ENCODE assay signal across 23 mouse cellular contexts in the genomic region with DNA sequence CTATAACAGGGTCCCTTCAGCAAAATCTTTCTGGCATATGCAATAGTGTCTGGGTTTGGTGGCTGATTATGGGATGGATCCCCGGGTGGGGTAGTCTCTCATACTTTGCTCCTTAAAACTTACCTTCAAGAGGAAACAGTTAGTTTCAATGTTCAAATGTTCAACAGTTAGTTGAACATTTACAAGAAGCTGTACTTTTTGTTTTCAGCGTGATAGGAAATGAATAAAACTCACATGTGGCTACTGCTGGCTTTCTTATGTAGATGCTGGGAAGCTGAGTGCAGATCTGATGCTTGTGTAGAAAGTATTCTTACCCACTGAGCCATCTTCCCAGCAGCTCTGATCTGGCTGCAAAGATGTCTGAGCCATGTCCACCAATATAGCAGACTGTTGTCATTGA. TPM values are rescaled to one million over a fixed set of nuclear protein-coding genes. Genes with fewer than 3 reads are reported as not detected.
"Had no signal": no experiment of that assay in that cellular context is flagged by ENCODE, and none has a peak within 500 bp of the region (broad histone marks: within the 10 kb centered on the region; RNA-seq: fewer than 3 reads in every experiment).

No protein-coding gene starts in this region.

- H3K9ac ChIP-seq: forebrain, postnatal 0 days; heart, embryonic 13.5 days; heart, embryonic 15.5 days; hindbrain, embryonic 13.5 days; hindbrain, embryonic 15.5 days; limb, embryonic 13.5 days; limb, embryonic 15.5 days; liver, embryonic 12.5 days; liver, embryonic 14.5 days had no signal

- H3K4me2 ChIP-seq: heart, embryonic 11.5 days; heart, embryonic 13.5 days; heart, embryonic 15.5 days; hindbrain, embryonic 13.5 days; hindbrain, embryonic 15.5 days; limb, embryonic 13.5 days; limb, embryonic 15.5 days; liver, embryonic 12.5 days had no signal

- H3K9me3 ChIP-seq: heart, embryonic 13.5 days; heart, embryonic 15.5 days; hindbrain, embryonic 13.5 days; hindbrain, embryonic 15.5 days; limb, embryonic 13.5 days; limb, embryonic 15.5 days; liver, embryonic 12.5 days had no signal

- H3K4me3 ChIP-seq: heart, adult 2 months; heart, embryonic 13.5 days; heart, embryonic 15.5 days; hindbrain, embryonic 13.5 days; hindbrain, embryonic 15.5 days; limb, embryonic 13.5 days; limb, embryonic 15.5 days; liver, embryonic 12.5 days had no signal

- DNase-seq: forebrain, postnatal 0 days; gastrocnemius, postnatal 14 days; gastrocnemius, postnatal 36 days; heart, adult 2 months; heart, postnatal 14 days; heart, postnatal 36 days; layer of hippocampus, adult 9-11 months; layer of hippocampus, postnatal 36 days; left cerebral cortex, postnatal 4 days had no signal

- H3K27me3 ChIP-seq: heart, embryonic 15.5 days; hindbrain, embryonic 13.5 days; hindbrain, embryonic 15.5 days; limb, embryonic 13.5 days; limb, embryonic 15.5 days; liver, embryonic 12.5 days had no signal

- ATAC-seq: forebrain, postnatal 0 days; hindbrain, postnatal 0 days; intestine, embryonic 16.5 days; liver, embryonic 12.5 days had no signal

- H3K27ac ChIP-seq: heart, adult 2 months; heart, embryonic 13.5 days; heart, embryonic 15.5 days; hindbrain, embryonic 13.5 days; hindbrain, embryonic 15.5 days; hindbrain, postnatal 0 days; kidney, postnatal 0 days; limb, embryonic 13.5 days; limb, embryonic 15.5 days; liver, embryonic 12.5 days; liver, embryonic 14.5 days had no signal

- H3K4me1 ChIP-seq: heart, embryonic 13.5 days; heart, embryonic 15.5 days; hindbrain, embryonic 13.5 days; hindbrain, embryonic 15.5 days; limb, embryonic 13.5 days; limb, embryonic 15.5 days; liver, embryonic 12.5 days had no signal

- H3K36me3 ChIP-seq: heart, embryonic 13.5 days; heart, embryonic 15.5 days; hindbrain, embryonic 13.5 days; hindbrain, embryonic 15.5 days; limb, embryonic 13.5 days; limb, embryonic 15.5 days; liver, embryonic 12.5 days had no signal

RNA-seq across cellular contexts. Expression of gene B3gat2, which starts 8.5 kb away (rescaled TPM):
- polyA plus RNA-seq: heart, adult 2 months; large intestine, adult 2 months; liver, adult 2 months had no signal
